Mouse (Mus musculus) heart, postnatal 0 days (tissue): ENCODE measurements around the gene Stxbp3.

ENCODE experiments used
- CTCF ChIP-seq: IDR thresholded peaks from 2 replicates; pipeline ENCODE4 v1.5.1; 2016; ENCODE audit warnings: antibody characterized with exemption, control low read depth, low read depth
- EP300 ChIP-seq: IDR thresholded peaks from 2 replicates; pipeline ENCODE4 v1.6.1; 2016; ENCODE audit warnings: antibody characterized with exemption, low read depth

DNA sequence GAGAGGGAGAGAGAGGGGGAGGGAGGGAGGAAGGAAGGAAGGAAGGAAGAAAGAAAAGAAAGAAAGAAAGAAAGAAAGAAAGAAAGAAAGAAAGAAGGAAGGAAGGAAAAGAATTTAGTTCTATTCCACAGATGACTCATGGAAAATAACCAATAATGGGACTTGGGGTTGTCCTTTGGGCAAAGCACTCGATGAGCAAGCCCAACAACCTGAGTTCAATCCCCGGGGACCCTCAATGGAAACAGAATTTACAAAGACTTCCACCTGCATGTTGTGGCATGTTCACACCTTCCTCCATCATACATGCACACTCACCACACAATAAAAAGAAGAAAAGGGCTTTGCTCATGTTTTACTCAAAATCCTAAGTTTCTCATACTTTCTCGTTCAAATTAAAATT, 27.1 kb upstream of the Stxbp3 start:
- no peak for TF ChIP-seq CTCF
- TF ChIP-seq EP300, result no peak
